In the genomic region with DNA sequence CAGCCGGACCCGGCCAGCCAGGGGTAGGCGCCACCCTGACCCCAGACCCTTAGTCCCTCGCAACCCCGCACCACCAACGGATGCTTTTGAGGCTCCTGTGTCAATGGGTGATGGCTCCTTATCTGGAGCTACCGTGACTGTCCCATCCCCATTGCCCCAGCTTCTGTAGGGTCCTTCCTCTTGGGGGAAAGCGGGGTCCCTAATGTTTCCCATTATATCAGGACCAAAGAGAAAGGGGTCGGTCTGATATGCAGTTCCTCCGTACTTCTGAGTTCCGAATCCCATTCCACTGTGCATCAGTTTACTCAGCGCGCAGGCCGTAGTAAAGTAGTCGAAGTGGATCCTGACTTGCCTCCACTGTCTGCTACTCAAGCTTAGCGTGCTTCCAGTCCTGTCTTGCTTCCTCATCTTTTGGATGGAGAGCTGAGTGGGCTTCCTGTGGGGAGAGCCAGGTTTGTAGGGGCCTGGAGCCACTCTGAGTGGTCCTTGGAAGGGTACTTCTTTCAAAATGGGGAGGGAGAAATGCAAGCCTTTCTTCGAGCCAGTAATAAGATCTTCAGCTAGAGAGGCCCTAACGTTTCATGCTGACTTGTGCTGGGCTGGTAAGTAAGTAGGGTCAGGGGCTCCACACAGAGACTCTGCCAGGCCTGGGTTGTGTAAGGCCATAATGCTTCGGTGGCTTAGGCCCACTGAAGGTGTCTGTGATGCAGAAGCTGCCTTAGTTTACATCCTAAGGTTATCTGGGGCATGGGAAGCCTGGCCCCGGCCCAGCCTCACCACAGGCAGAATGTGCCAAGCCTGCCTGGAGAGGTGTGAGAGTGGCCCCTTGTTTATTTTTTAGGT, we compare ENCODE assay signal across 9 mouse cellular contexts.
A peak's percentile ranks its signal among the peaks of the same experiment; 100 is the strongest.
DNase-seq lines count a peak whose midpoint lies in the region; ATAC-seq and TF ChIP-seq lines count a peak whose summit lies in the region.
"Had no signal": no experiment of that assay in that cellular context is flagged by ENCODE, and none has a peak within 500 bp of the region (broad histone marks: within the 10 kb centered on the region; RNA-seq: fewer than 3 reads in every experiment).

No protein-coding gene starts in this region.

- TF ChIP-seq EP300 in heart, postnatal 0 days (IDR thresholded peaks at IDR 0.05; ENCODE audit: low read depth) = no peak

- intact Hi-C loops in heart, postnatal 10 days (cut with DNase I) = no loop called here

- H3K27me3 ChIP-seq in heart, embryonic 11.5 days (ENCODE audit: control insufficient read depth, insufficient read depth, low read length) = no peaks in the 10 kb centered on the region
- H3K27me3 ChIP-seq in cerebellum, adult 2 months (ENCODE audit: control insufficient read depth, insufficient read depth, low read length) = no peaks in the 10 kb centered on the region
- no peaks in the 10 kb centered on the region for H3K27me3 ChIP-seq in heart, postnatal 0 days (ENCODE audit: control insufficient read depth, insufficient read depth, low read length)
- peaks cover 6% of the 10 kb centered on the region; the same call in 1 of the 2 replicates for H3K27me3 ChIP-seq in midbrain, embryonic 10.5 days (ENCODE audit: low read depth, poor library complexity, severe bottlenecking)

- no peak for ATAC-seq in heart, embryonic 11.5 days (replicated peaks; ENCODE audit: insufficient number of reproducible peaks, low FRiP score, low TSS enrichment)
- no peak for ATAC-seq in heart, postnatal 0 days (ENCODE audit: insufficient read depth, low read depth)

- DNase-seq in heart, postnatal 10 days = no peak
- DNase-seq in cerebellum, adult 2 months = peak; percentile 68 to 73
- DNase-seq in heart, postnatal 0 days (ENCODE audit: low spot score) = no peak
- peak; percentile 42 for DNase-seq in midbrain, embryonic 10.5 days (ENCODE audit: low spot score)
- no peak for DNase-seq in adrenal gland, postnatal 10 days
- DNase-seq in gastrocnemius, postnatal 25 days = no peak
- DNase-seq in layer of hippocampus, postnatal 36 days = no peak

- TF ChIP-seq POLR2A in cerebellum, adult 2 months (IDR thresholded peaks at IDR 0.05; ENCODE audit: borderline replicate concordance, insufficient read depth, low read length) = no peak; the same call in 1 of the 2 replicates

- no peak for TF ChIP-seq CTCF in cerebellum, adult 2 months (IDR thresholded peaks at IDR 0.05; ENCODE audit: borderline replicate concordance, insufficient read depth, low read depth, low read length)
- no peak for TF ChIP-seq CTCF in heart, postnatal 0 days (IDR thresholded peaks at IDR 0.05; ENCODE audit: low read depth)

- peak overlapping the region; percentile 69 for H3K4me2 ChIP-seq in heart, embryonic 11.5 days
- peak overlapping the region; percentile 96 for H3K4me2 ChIP-seq in heart, postnatal 0 days (ENCODE audit: low read depth, low read length)

- H3K36me3 ChIP-seq in heart, embryonic 11.5 days (ENCODE audit: control insufficient read depth, insufficient read depth, low read length) = no peaks in the 10 kb centered on the region; the same call in 1 of the 2 replicates
- H3K36me3 ChIP-seq in heart, postnatal 0 days (replicated peaks; ENCODE audit: control insufficient read depth, insufficient read depth, low read length) = no peaks in the 10 kb centered on the region
- H3K36me3 ChIP-seq in midbrain, embryonic 10.5 days = peaks cover 8% of the 10 kb centered on the region; the same call in 1 of the 2 replicates
- H3K36me3 ChIP-seq: G1E had no signal

- no peaks in the 10 kb centered on the region for H3K9me3 ChIP-seq in heart, embryonic 11.5 days (replicated peaks; ENCODE audit: control insufficient read depth, low read length)
- no peaks in the 10 kb centered on the region for H3K9me3 ChIP-seq in heart, postnatal 0 days (replicated peaks; ENCODE audit: control insufficient read depth, low read length)
- H3K9me3 ChIP-seq in midbrain, embryonic 10.5 days (replicated peaks) = no peaks in the 10 kb centered on the region
- H3K9me3 ChIP-seq: G1E had no signal

- H3K4me1 ChIP-seq in heart, embryonic 11.5 days (ENCODE audit: control insufficient read depth, insufficient read depth, low read length) = peaks cover 94% of the 10 kb centered on the region
- peaks cover 50% of the 10 kb centered on the region for H3K4me1 ChIP-seq in cerebellum, adult 2 months (ENCODE audit: control insufficient read depth, insufficient read depth, low read length)
- peaks cover 69% of the 10 kb centered on the region for H3K4me1 ChIP-seq in heart, postnatal 0 days (ENCODE audit: control insufficient read depth, insufficient read depth)
- H3K4me1 ChIP-seq in midbrain, embryonic 10.5 days = peaks cover 93% of the 10 kb centered on the region

- WGBS in heart, embryonic 11.5 days (ENCODE audit: insufficient replicate concordance) = 2% methylated on average over 20 of the region's 20 CpGs
- 3% methylated on average over 20 of the region's 20 CpGs for WGBS in cerebellum, adult 2 months
- 9% methylated on average over 20 of the region's 20 CpGs for WGBS in heart, postnatal 0 days
- WGBS in midbrain, embryonic 10.5 days = 4% methylated on average over 20 of the region's 20 CpGs

- H3K9ac ChIP-seq in heart, embryonic 11.5 days (ENCODE audit: low read depth, low read length) = peak overlapping the region; percentile 92
- H3K9ac ChIP-seq in heart, postnatal 0 days (replicated peaks; ENCODE audit: low read depth, low read length) = peak overlapping the region; percentile 76

- peak overlapping the region; percentile 76 for H3K27ac ChIP-seq in heart, embryonic 11.5 days (ENCODE audit: low read depth, low read length)
- peak overlapping the region; percentile 99 for H3K27ac ChIP-seq in cerebellum, adult 2 months (ENCODE audit: insufficient read depth, low read length)
- H3K27ac ChIP-seq in heart, postnatal 0 days (ENCODE audit: low read depth) = peak overlapping the region; percentile 68
- peak overlapping the region; percentile 93 for H3K27ac ChIP-seq in midbrain, embryonic 10.5 days (replicated peaks)

- H3K4me3 ChIP-seq in heart, embryonic 11.5 days (ENCODE audit: low read depth, low read length) = peak overlapping the region; percentile 81
- H3K4me3 ChIP-seq in cerebellum, adult 2 months (replicated peaks; ENCODE audit: insufficient read depth, low read depth, low read length) = peak overlapping the region; percentile 98
- peak overlapping the region; percentile 81 for H3K4me3 ChIP-seq in heart, postnatal 0 days (ENCODE audit: low read depth, low read length)
- H3K4me3 ChIP-seq in midbrain, embryonic 10.5 days = peak overlapping the region; percentile 76

Comparison
In these comparisons a context has a peak if more than half of its experiments do, and no peak if none do; other contexts are left out.
1. DNase-seq: peak in cerebellum, adult 2 months (2 of 2) and midbrain, embryonic 10.5 days (single experiment); none in heart, postnatal 10 days (0 of 2), heart, postnatal 0 days (single experiment), adrenal gland, postnatal 10 days (single experiment), gastrocnemius, postnatal 25 days (single experiment) and layer of hippocampus, postnatal 36 days (0 of 2).
2. Peak in every context shown above with its lines, with median percentiles within 50 percentile points of each other: H3K27ac ChIP-seq and H3K4me3 ChIP-seq.